Mouse (Mus musculus) heart, adult 2 months (tissue): ENCODE results near the gene Sec16a. TPM values are rescaled to one million over a fixed set of nuclear protein-coding genes. Genes with fewer than 3 reads are reported as not detected.

Experiments used
- DNase-seq, 2 experiments: peaks; one replicate each; pipeline ENCODE4 v3.0.0; 2021
- H3K27ac ChIP-seq: fragments of 200-600 bp; 2 replicates; pipeline ENCODE4 v1.8.1; 2022
- H3K27me3 ChIP-seq: fragments of 200-500 bp; 2 replicates; pipeline ENCODE4 v1.6.1; 2012; ENCODE audit warnings: mild to moderate bottlenecking, low read length, inconsistent platforms, mixed read lengths; ENCODE audit not compliant: control insufficient read depth, insufficient read depth
- H3K36me3 ChIP-seq: fragments of 200-500 bp; 2 replicates; pipeline ENCODE4 v1.6.1; 2012; ENCODE audit warnings: low read length, inconsistent platforms; ENCODE audit not compliant: control insufficient read depth, insufficient read depth
- H3K4me1 ChIP-seq: fragments of 200-500 bp; 2 replicates; pipeline ENCODE4 v1.6.1; 2011; ENCODE audit warnings: low read length; ENCODE audit not compliant: control insufficient read depth, insufficient read depth
- H3K4me3 ChIP-seq: fragments of 200-600 bp; 2 replicates; pipeline ENCODE4 v1.8.1; 2022
- H3K79me2 ChIP-seq: fragments of 200-500 bp; replicated peaks from 2 replicates; pipeline ENCODE4 v1.6.1; 2012; ENCODE audit warnings: mild to moderate bottlenecking, inconsistent platforms, low read length, moderate library complexity, mixed read lengths; ENCODE audit not compliant: control insufficient read depth, insufficient read depth
- H3K9ac ChIP-seq: fragments of 200-500 bp; 2 replicates; pipeline ENCODE4 v1.6.1; 2012; ENCODE audit warnings: low read depth, mild to moderate bottlenecking, control low read depth, inconsistent platforms, low read length, mixed read lengths
- CTCF ChIP-seq: fragments of 200-600 bp; IDR thresholded peaks from 2 replicates; pipeline ENCODE4 v1.8.1; 2022; ENCODE audit warnings: antibody characterized with exemption, mild to moderate bottlenecking, moderate library complexity
- EP300 ChIP-seq: fragments of 200-500 bp; IDR thresholded peaks from 2 replicates; pipeline ENCODE4 v1.6.1; 2011; ENCODE audit warnings: low read depth, low read length, control low read depth; ENCODE audit not compliant: insufficient read depth
- POLR2A ChIP-seq: fragments of 200-500 bp; IDR thresholded peaks from 2 replicates; pipeline ENCODE4 v1.6.1; 2011; ENCODE audit warnings: mild to moderate bottlenecking, low read depth, low read length, control low read depth; ENCODE audit not compliant: insufficient read depth
- WGBS: fragments of 180-500 bp; shearing (Covaris S2); methylation state at CpG from one replicate; pipeline ENCODE4 v1.1.7; 2018; 5-methylcytosine and 5-hydroxymethylcytosine counted together
- intact Hi-C: fragments of 180-260 bp; cut with DNase I; formaldehyde crosslinking; loops from one replicate; pipeline ENCODE4 v1.15.1; 2025
- microRNA-seq, 2 experiments: library from miRNA; unstranded; fragments of <30 nt; microRNA quantifications; one replicate each; pipeline ENCODE4 v1.2.0; 2021
- polyA plus RNA-seq: library from polyadenylated mRNA; depleted of rRNA; stranded (reverse); fragments of >200 nt; gene quantifications from 2 replicates; pipeline ENCODE4 v1.2.3, GENCODE M21; 2012; rRNA removed
- total RNA-seq, 2 experiments: library from RNA; stranded (reverse); gene quantifications; 2 replicates each; pipeline ENCODE4 v1.2.3; 2021

Sec16a gene
- total and polyA plus RNA-seq, 3 experiments = 36.3 to 40.4 (median 37.5) TPM

- peak; percentile 86 for DNase-seq
- Histone ChIP-seq H3K79me2 (no peaks in the 10 kb centered on the region), H3K27me3 (no peaks in the 10 kb centered on the region), H3K4me3 (no peak overlapping the region), H3K4me1 (peaks cover 9% of the 10 kb centered on the region), H3K27ac (peak overlapping the region; percentile 15), H3K9ac (no peak overlapping the region), H3K36me3 (no peaks in the 10 kb centered on the region; the same call in none of the 2 replicates)
- intact Hi-C loops = no loop called here
- WGBS = 9% methylated on average over 10 of the region's 10 CpGs
- TF ChIP-seq CTCF (no peak), POLR2A (no peak), EP300 (no peak)
Observed at GRCm38 (mm10) chr2:26364738-26365465, 80.1 kb downstream of the Sec16a start.

- no peak overlapping the region for H3K27ac ChIP-seq
- no peaks in the 10 kb centered on the region for H3K79me2 ChIP-seq
- H3K36me3 ChIP-seq = no peaks in the 10 kb centered on the region; the same call in none of the 2 replicates
- WGBS = 82% methylated on average over 5 of the region's 5 CpGs
- TF ChIP-seq CTCF (no peak), POLR2A (no peak), EP300 (no peak)
- no peaks in the 10 kb centered on the region for H3K27me3 ChIP-seq
- H3K4me1 ChIP-seq = peaks cover 12% of the 10 kb centered on the region
- no peak overlapping the region for H3K9ac ChIP-seq
- no peak overlapping the region for H3K4me3 ChIP-seq
- no peak for DNase-seq
- intact Hi-C loops = no loop called here
Observed at GRCm38 (mm10) chr2:26363481-26363880, 81.5 kb downstream of the Sec16a start.

GRCm38 (mm10) chr2:26362991-26363390 is 82.0 kb downstream of the Sec16a start:
- H3K79me2 ChIP-seq = no peaks in the 10 kb centered on the region
- no peak overlapping the region for H3K27ac ChIP-seq
- no peaks in the 10 kb centered on the region; the same call in none of the 2 replicates for H3K36me3 ChIP-seq
- H3K27me3 ChIP-seq = no peaks in the 10 kb centered on the region
- intact Hi-C loops = no loop called here
- no peak for TF ChIP-seq POLR2A
- no peak for TF ChIP-seq CTCF
- no peak for TF ChIP-seq EP300
- WGBS = 93% methylated on average over 5 of the region's 5 CpGs
- H3K4me3 ChIP-seq = no peak overlapping the region
- no peak overlapping the region for H3K9ac ChIP-seq
- H3K4me1 ChIP-seq = peaks cover 12% of the 10 kb centered on the region
- no peak for DNase-seq

GRCm38 (mm10) chr2:26360772-26361171 is 84.2 kb downstream of the Sec16a start, which contains the start of gene Card9:
TSS of gene Card9 (minus strand) at chr2:26360918.
- H3K9ac ChIP-seq = peak within 1 kb of the TSS; percentile 45; the same call in 1 of the 2 replicates
- WGBS = 52% methylated on average over 3 of the region's 3 CpGs
- H3K27me3 ChIP-seq = no peaks in the 10 kb centered on the region
- peaks cover 11% of the 10 kb centered on the region for H3K4me1 ChIP-seq
- peak within 1 kb of the TSS; percentile 77 for H3K27ac ChIP-seq
- no peaks in the 10 kb centered on the region for H3K79me2 ChIP-seq
- TF ChIP-seq POLR2A (no peak), EP300 (no peak), CTCF (no peak)
- no peaks in the 10 kb centered on the region for H3K36me3 ChIP-seq
- peak; percentile 32 to 56 for DNase-seq
- intact Hi-C loops = no loop called here
- no peak within 1 kb of the TSS for H3K4me3 ChIP-seq

- Histone ChIP-seq H3K9ac (peak overlapping the region; percentile 45; the same call in 1 of the 2 replicates), H3K4me3 (no peak overlapping the region), H3K79me2 (no peaks in the 10 kb centered on the region), H3K27me3 (no peaks in the 10 kb centered on the region), H3K27ac (peak overlapping the region; percentile 77), H3K36me3 (no peaks in the 10 kb centered on the region), H3K4me1 (peaks cover 8% of the 10 kb centered on the region)
- intact Hi-C loops = no loop called here
- peak; percentile 47 to 73 for DNase-seq
- TF ChIP-seq EP300 (no peak; the same call in 1 of the 2 replicates), POLR2A (peak; percentile 48; the same call in 1 of the 2 replicates)
- 32% methylated on average over 6 of the region's 6 CpGs for WGBS
Observed at GRCm38 (mm10) chr2:26359983-26360382, 85.0 kb downstream of the Sec16a start.

Small RNAs within 50 kb of the gene (microRNA-seq; reads per million reads assigned to microRNA genes)
- 0 reads per million in 2 experiments for gene Mir6996

Other genes starting within 250 kb of the Sec16a start
- gene Lhx3, start 236.9 kb downstream of the Sec16a start, total RNA-seq = not detected
- not detected in 2 replicates for gene Lhx3, start 236.9 kb downstream of the Sec16a start, polyA plus RNA-seq
- gene Qsox2, start 207.7 kb downstream of the Sec16a start, total RNA-seq = 10 to 100 TPM; 17.3 to 22.2 TPM
- 11.1 and 18.1 TPM in 2 replicates for gene Qsox2, start 207.7 kb downstream of the Sec16a start, polyA plus RNA-seq
- gene Ccdc187, start 150.7 kb downstream of the Sec16a start, total RNA-seq = under 1 TPM; 0.09 to 0.13 TPM
- gene Ccdc187, start 150.7 kb downstream of the Sec16a start, polyA plus RNA-seq = 0.09 and 0.37 TPM in 2 replicates
- 100 to 1,000 TPM; 169 to 249 TPM for gene Gpsm1, start 129.7 kb downstream of the Sec16a start, total RNA-seq
- 301 and 369 TPM in 2 replicates for gene Gpsm1, start 129.7 kb downstream of the Sec16a start, polyA plus RNA-seq
- gene Dnlz, start 93.1 kb downstream of the Sec16a start, total RNA-seq = 10 to 100 TPM; 23.2 to 25.9 TPM
- gene Dnlz, start 93.1 kb downstream of the Sec16a start, polyA plus RNA-seq = 22.6 and 22.7 TPM in 2 replicates
- gene Card9, start 84.3 kb downstream of the Sec16a start, total RNA-seq = 1 to 10 TPM; 1.0 to 1.2 TPM
- gene Card9, start 84.3 kb downstream of the Sec16a start, polyA plus RNA-seq = 2.3 and 4.1 TPM in 2 replicates
- gene Snapc4, start 64.6 kb downstream of the Sec16a start, total RNA-seq = 1 to 10 TPM; 7.2 to 9.5 TPM
- 20.4 and 24.3 TPM in 2 replicates for gene Snapc4, start 64.6 kb downstream of the Sec16a start, polyA plus RNA-seq
- gene Entr1, start 55.9 kb downstream of the Sec16a start, total RNA-seq = 10 to 100 TPM; 40.5 to 46.9 TPM
- 59.7 and 85.6 TPM in 2 replicates for gene Entr1, start 55.9 kb downstream of the Sec16a start, polyA plus RNA-seq
- 100 to 1,000 TPM; 139 to 160 TPM for gene Pmpca, start 55.9 kb downstream of the Sec16a start, total RNA-seq
- 69.1 and 123 TPM in 2 replicates for gene Pmpca, start 55.9 kb downstream of the Sec16a start, polyA plus RNA-seq
- gene Inpp5e, start 36.0 kb downstream of the Sec16a start, total RNA-seq = 10 to 100 TPM; 15.8 to 16.3 TPM
- 22.1 and 23.6 TPM in 2 replicates for gene Inpp5e, start 36.0 kb downstream of the Sec16a start, polyA plus RNA-seq
- gene Notch1, start 71.4 kb upstream of the Sec16a start, total RNA-seq = 10 to 100 TPM; 31.6 to 32.4 TPM
- gene Notch1, start 71.4 kb upstream of the Sec16a start, polyA plus RNA-seq = 22.0 and 23.2 TPM in 2 replicates
- 100 to 1,000 TPM; 102 to 111 TPM for gene Egfl7, start 134.8 kb upstream of the Sec16a start, total RNA-seq
- gene Egfl7, start 134.8 kb upstream of the Sec16a start, polyA plus RNA-seq = 499 and 610 TPM in 2 replicates
- gene Gm20532, start 141.4 kb upstream of the Sec16a start, total RNA-seq = not detected
- not detected in 2 replicates for gene Gm20532, start 141.4 kb upstream of the Sec16a start, polyA plus RNA-seq
- gene Agpat2, start 159.2 kb upstream of the Sec16a start, total RNA-seq = 10 to 100 TPM; 52.8 to 59.2 TPM
- gene Agpat2, start 159.2 kb upstream of the Sec16a start, polyA plus RNA-seq = 117 and 142 TPM in 2 replicates
- gene Fam69b, start 183.2 kb upstream of the Sec16a start, total RNA-seq = 10 to 100 TPM; 20.0 to 21.1 TPM
- gene Fam69b, start 183.2 kb upstream of the Sec16a start, polyA plus RNA-seq = 45.7 and 47.6 TPM in 2 replicates
- not detected for gene Lcn4, start 226.1 kb upstream of the Sec16a start, total RNA-seq
- gene Lcn4, start 226.1 kb upstream of the Sec16a start, polyA plus RNA-seq = not detected in 2 replicates